Mouse (Mus musculus) neutrophil, adult 5-6 weeks (primary cell): ENCODE data around the gene Supt3. TPM values are rescaled to one million over a fixed set of nuclear protein-coding genes. Genes with fewer than 3 reads are reported as not detected.

Source experiments
- ATAC-seq: fragments of 151-379, 151-347 bp; 2 replicates; pipeline ENCODE4 v1.8.0; 2017; ENCODE audit warnings: mild to moderate bottlenecking, moderate TSS enrichment; ENCODE audit not compliant: insufficient number of reproducible peaks, poor library complexity, low FRiP score, severe bottlenecking; ENCODE audit errors: extremely low read depth
- total RNA-seq: library from RNA; stranded (forward); fragments of 200-1000 nt; gene quantifications from 2 replicates; pipeline ENCODE4 v1.2.3, GENCODE M21; 2017

The Supt3 gene
- total RNA-seq, 1 experiment from 2014 or later, result 6.6 TPM

DNA sequence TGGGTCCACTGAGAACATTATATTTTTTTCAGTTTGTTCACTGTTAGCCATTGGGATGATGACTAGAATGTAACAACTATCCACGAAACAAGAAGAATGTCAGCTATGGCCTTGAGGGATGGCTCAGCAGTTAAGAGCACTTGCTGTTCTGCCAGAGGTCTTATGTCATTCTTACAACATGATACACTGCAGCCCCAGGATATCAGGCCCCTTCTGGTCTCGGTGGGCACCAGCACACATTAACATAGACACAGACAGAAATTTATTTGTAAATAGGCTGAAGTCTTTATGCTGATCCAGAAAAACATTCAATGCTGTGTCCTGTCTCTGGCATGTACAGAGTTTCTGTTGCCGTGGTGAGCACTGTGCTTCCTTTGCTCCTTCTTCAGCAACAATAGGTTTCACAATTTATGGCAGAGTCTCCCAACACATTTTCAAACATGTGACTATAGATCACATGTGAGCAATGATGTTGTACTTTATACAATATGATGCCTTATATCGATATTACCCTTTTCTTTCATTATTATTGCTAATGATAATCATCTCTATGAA, 166.7 kb downstream of the Supt3 start:
- no peak for ATAC-seq

DNA sequence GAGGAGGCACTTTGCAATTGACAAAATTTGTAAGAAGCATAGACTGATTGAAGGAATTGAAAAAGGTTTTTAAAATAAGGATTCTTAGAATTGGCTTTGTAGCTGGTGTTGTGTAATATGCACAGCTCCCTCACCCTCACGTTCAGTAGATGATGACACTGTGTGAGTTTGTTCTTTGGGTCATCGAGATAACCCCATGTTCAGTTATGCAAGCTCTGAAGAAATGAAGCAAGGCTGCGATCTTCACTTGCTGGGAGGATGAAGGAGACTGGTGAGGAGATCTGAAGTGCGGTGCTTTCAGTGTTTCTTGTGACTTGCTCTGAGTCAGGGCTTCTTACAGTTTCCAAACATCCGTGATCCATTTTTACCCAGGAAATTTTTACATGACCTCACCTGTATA, 168.4 kb downstream of the Supt3 start:
- no peak for ATAC-seq

DNA sequence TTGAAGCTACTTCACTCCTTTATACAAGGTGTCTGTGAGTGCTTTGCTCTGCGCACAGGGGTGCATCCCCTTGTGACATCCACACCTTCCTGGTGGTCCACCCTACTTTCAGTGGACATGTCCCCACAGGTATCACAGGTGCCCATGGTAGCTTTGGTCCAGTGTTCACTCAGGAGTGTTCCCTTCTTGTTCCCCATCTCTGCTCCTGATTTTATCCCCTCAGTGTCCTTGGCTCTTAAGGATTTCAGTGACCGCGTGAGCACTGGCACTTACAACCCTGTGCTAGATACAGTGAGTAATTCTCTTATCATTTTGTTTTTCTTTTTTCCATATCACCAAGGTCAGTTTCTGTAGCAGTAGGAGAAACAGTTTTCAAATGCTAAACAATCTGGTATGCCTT, 171.4 kb downstream of the Supt3 start:
- ATAC-seq, result no peak

GRCm38 (mm10) chr17:44956671-44957070, 179.7 kb downstream of the Supt3 start:
- no peak for ATAC-seq

DNA sequence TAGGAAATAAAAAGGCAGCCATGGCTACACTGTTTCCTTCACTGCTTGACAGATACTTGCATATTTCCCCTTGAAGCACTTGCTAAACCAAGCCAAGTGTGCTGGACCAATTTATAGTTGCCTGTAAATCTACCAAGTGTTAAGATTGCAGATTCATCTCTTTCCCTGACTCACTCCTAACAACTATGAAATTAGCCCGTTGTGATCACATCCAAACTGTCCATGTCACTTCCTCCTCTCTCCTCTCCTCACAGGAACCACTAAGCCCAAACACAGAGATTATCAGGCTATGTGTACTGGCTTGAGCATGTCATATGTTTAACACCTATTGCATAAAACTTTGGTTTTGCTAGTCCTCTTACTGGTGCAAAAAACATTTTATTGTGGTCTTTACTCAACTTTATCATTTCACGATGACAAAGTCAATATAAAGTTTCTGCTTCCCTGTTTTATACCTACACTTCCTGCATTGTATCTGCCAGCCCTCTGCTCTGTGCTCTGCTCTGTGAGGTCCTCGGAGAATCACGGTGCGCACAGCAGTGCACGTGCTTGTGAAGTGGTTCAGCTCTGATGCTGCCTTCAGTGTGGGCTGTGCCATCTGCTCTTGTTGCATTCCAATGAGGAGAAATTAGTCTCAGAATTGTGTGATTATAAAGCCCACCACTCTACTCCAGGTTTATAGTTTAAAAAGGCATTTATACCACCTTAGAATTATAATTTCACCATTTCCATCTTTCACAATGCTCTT, 186.3 kb downstream of the Supt3 start:
- no peak for ATAC-seq

DNA sequence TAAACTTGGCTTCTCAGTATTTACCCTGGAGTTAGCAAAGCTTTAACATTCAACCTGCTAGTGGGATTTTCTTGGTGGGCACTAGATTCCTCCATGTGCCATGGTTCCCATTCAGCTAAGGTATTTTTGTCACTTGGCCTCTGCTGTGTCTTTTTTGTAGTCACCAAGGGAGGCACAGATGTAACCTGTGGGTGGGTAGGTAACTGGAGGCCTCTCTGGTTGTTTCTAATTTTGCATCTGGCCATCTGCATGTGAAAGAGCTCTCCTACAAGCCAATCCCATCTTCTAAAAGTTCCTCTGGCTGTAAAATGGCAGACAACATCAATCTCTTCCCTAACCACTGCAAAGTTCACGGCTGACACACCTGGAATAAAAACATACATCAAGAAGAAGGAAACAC, 190.2 kb downstream of the Supt3 start:
- no peak for ATAC-seq

DNA sequence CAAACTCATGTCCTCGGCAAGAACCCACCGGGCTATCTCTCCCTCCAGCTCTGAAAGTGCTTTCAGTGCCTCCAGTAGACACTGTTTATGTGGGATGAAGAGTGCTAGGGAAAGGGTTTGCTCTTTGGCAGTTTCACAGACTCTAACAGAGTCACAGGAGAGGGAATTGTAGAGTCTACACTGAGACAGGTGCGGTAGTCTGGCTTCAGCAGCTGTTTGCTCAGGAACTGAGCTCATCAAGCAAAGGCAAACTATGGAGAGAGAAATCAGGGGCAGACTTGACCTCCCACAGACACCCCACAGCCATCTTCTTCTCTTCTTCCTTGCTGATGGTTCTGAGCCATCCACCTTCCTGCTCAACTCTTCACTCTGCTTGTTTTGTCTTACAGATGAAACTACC, 193.3 kb downstream of the Supt3 start:
- no peak for ATAC-seq

DNA sequence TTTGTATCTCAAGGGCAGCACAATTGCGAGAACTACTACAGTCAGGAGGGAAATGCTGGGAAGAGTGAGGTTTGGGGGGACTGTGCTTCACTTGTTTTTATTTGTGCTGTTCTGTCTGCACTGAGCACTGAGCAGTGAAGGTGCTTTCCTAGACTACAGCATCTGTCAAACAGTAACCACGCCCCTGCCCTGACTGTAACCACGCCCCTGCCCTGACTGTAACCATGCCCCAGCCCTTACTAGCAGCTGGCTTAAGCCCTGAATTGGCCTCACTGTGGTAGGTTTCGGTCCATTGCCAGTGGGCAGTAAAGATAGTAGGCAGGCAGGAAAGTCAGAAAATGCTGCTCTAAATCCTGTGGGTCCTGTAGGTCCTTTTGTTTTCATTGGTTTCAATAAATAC, 196.5 kb downstream of the Supt3 start:
- ATAC-seq, result no peak

DNA sequence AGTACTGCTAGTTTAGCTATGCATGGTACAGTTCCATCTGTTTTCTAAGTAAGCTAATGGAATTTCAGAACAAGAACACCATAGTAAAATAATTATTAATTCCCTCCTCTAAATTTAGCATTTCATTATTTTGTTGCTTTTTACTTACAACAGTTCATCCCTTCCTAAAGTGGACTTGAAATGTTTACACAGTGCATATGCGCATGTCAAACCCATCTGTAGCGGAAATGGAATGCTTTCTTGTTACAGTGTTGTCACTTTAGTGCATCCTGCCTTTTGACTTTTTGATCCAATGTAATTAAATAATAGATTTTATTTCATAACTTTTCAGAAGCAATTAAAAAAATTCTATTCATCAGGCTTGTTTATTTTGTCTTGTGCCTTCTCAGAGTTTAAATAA, 200.7 kb downstream of the Supt3 start:
- ATAC-seq, result no peak

GRCm38 (mm10) chr17:44987964-44988363, 211.0 kb downstream of the Supt3 start:
- ATAC-seq, result no peak

GRCm38 (mm10) chr17:45003311-45003710, 226.4 kb downstream of the Supt3 start:
- ATAC-seq, result no peak

DNA sequence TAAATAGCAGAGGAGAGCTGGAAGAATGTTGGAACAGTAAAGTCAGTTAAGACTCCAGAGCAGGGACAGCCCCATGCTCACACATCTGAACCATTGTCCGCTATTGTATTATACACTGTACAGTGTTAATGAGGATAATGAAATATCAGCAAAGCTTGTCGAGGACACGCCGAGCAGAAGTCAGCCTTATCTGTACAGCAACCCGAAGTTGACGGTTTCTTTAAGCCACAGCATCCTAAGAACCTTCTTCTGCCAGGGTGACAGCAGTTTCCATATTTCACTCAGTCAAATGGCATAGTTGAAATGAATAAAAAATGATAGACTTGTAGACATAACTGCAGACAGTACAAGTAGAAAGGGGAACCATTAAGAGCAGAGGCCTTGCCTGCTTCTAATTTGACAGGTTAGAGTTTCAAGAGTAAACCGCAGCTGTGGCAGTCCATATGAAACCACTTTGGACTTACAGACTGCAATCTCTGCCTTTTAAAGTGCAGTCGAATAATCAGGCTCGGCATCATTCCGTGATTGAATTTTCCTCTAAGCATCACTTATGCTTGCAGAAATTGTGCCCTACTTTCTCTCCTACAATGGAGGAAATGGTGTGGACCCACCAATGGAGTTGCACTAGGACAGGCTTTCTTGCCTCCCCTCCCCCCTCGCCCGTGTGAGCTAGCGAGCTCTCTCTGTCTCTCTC, 227.7 kb downstream of the Supt3 start:
- no peak for ATAC-seq

DNA sequence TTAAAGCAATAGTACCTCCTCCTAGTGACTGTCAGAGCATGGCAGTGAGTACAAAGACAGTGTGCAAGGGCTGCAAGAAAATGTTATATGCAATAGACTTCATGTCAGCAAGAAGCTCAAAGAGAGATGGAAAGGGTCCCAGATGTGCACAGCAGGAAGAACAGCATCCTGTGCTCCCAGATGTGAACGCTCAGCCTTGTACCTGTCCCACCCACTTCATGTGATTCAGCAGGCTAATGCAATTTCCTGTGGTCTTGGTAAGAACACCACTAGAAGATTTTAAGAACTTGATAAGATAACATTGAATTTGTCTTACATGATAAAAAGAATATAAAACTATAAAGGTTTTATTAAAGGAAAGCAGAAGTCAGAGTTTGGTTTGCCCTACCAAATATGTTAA, 230.5 kb downstream of the Supt3 start:
- no peak for ATAC-seq

DNA sequence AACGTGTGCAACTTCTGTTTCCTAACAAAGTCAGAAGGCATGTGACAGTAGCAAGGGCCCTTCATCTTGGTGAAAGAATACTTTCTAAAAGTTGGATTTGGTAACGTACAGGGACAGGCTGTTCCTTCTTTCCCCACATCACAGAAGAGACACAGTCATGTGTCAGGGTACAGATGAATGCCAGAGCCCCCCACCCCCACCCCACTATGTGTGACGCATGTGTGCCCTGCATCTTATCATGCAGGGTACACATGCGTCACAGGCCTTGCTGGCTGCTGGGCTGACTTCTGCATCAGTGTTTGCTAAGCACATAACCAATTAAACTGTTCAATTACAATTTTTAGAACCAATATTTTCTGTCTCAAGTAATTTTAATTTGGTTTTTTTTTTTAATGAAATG, 231.7 kb downstream of the Supt3 start:
- no peak for ATAC-seq

- ATAC-seq, result no peak
Measured at GRCm38 (mm10) chr17:45010409-45010808, 233.5 kb downstream of the Supt3 start.

DNA sequence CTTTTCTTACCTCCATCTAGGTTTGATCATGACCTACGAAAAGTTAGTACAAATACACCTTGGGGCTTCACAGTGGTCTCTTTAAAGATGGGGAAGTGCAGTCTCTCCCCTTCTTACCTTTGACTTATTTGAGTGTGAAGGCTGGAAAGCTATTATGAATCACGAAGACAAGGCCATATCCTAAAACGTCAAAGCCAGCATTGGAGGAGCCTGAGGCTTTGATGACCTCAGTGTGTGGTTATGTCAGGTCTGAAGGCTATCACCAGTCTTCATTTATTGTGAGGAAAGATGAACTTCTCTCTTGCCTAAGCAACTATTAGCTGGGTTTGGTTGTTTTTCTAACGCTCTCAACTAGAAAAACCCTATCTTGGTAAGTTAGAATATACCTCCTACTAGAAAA, 239.8 kb downstream of the Supt3 start:
- no peak for ATAC-seq

- ATAC-seq, result no peak
Measured at GRCm38 (mm10) chr17:45020155-45020930, 243.4 kb downstream of the Supt3 start.

- ATAC-seq, result no peak
Measured at GRCm38 (mm10) chr17:45028441-45028840, 251.5 kb downstream of the Supt3 start.

DNA sequence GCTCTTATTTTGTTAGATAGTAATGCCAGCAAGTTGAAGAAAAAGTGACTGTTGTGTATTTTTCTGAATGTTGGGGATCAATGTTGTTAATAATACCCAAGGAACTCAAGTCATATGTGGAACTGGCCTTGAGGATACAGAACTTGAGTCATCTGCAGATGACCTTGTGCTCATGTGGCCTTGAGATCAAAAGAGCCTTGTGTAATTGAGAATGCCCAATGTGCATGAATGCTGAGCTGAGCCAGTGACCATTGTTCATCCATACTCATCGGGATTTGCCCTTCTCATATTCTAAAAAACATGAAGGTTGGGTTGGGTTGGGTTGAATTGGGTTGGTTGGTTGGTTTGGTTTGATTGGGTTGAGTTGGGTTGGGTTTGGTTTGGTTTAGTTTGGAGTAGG, 252.2 kb downstream of the Supt3 start:
- ATAC-seq, result no peak

DNA sequence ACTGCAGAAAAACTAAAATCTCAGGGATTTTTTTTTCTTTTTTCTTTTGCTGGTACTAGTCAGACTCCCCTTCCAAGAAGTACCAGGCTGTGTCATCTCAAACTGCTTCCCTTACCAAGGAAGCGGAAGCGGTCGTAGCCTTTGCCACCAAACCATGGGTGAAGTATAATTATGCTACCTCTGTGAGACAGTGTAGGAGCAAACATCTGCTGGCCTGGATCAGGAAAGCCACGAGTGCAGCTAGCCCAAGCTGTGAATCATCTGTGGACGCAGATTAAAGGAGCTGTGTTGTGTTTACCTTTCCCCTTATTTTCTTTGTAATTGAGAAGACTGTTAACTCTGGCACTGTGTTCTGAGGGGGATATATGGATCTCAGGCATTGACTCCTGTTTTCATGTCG, 255.3 kb downstream of the Supt3 start:
- ATAC-seq, result no peak
